Mouse (Mus musculus) hindbrain, embryonic 10.5 days (tissue): Measurements from ENCODE around the gene Rbks. TPM values are rescaled to one million over a fixed set of nuclear protein-coding genes. Genes with fewer than 3 reads are reported as not detected.
"Not testable (repeated sequence)": the region's sequence is repeated elsewhere in the genome, so short reads cannot be mapped to it uniquely, and the experiment has no call there.

Experiments used
- DNase-seq: peaks from one replicate; pipeline ENCODE4 v3.0.0-alpha.2; 2017; ENCODE audit warnings: low spot score
- H3K27ac ChIP-seq: fragments of 300-500 bp; sonication (generic); 2 replicates; pipeline ENCODE4 v1.5.1; 2016; ENCODE audit warnings: mild to moderate bottlenecking, moderate library complexity
- H3K27me3 ChIP-seq: fragments of 300-500 bp; sonication (generic); 2 replicates; pipeline ENCODE4 v1.6.1; 2016; ENCODE audit warnings: mild to moderate bottlenecking; ENCODE audit not compliant: poor library complexity, insufficient read depth, severe bottlenecking
- H3K36me3 ChIP-seq: fragments of 300-500 bp; sonication (generic); 2 replicates; pipeline ENCODE4 v1.6.1; 2016; ENCODE audit warnings: mild to moderate bottlenecking, moderate library complexity
- H3K4me1 ChIP-seq: fragments of 300-500 bp; sonication (generic); replicated peaks from 2 replicates; pipeline ENCODE4 v1.6.1; 2016; ENCODE audit warnings: mild to moderate bottlenecking
- H3K4me3 ChIP-seq: fragments of 300-500 bp; sonication (generic); 2 replicates; pipeline ENCODE4 v1.5.1; 2016; ENCODE audit warnings: mild to moderate bottlenecking, moderate library complexity
- H3K9me3 ChIP-seq: fragments of 300-500 bp; sonication (generic); 2 replicates; pipeline ENCODE4 v1.6.1; 2016; ENCODE audit warnings: mild to moderate bottlenecking, moderate library complexity
- WGBS: fragments of 180-500 bp; shearing (Covaris S2); methylation state at CpG from one replicate; pipeline ENCODE4 v1.1.7; 2016; 5-methylcytosine and 5-hydroxymethylcytosine counted together
- polyA plus RNA-seq: library from polyadenylated mRNA; unstranded; fragments of >200 nt; fragmentation: Nextera tagmentation; extraction: Ambion mirVana; gene quantifications from 2 replicates; pipeline ENCODE4 v1.2.1, GENCODE M21; 2016

Gene Rbks
- polyA plus RNA-seq, 1 experiment from 2014 or later = 4.3 TPM

GRCm38 (mm10) chr5:31588672-31589071 is 108.8 kb downstream of the Rbks start:
- not testable (repeated sequence) for H3K9me3 ChIP-seq, H3K27ac ChIP-seq, H3K27me3 ChIP-seq, DNase-seq, H3K4me3 ChIP-seq, H3K36me3 ChIP-seq
- 85% methylated on average over 8 of the region's 8 CpGs for WGBS
- H3K4me1 ChIP-seq = peaks cover 15% of the 10 kb centered on the region

GRCm38 (mm10) chr5:31588016-31588415 is 109.4 kb downstream of the Rbks start:
- no peaks in the 10 kb centered on the region for H3K36me3 ChIP-seq
- no peak overlapping the region for H3K4me3 ChIP-seq
- H3K27me3 ChIP-seq = no peaks in the 10 kb centered on the region
- no peak for DNase-seq
- peaks cover 15% of the 10 kb centered on the region for H3K4me1 ChIP-seq
- no peaks in the 10 kb centered on the region; the same call in 1 of the 2 replicates for H3K9me3 ChIP-seq
- H3K27ac ChIP-seq = 0 out of 2 replicates have a peak overlapping the region, but pooled peaks have one; percentile 29
- WGBS = 59% methylated on average over 2 of the region's 2 CpGs

GRCm38 (mm10) chr5:31585526-31585925 is 111.9 kb downstream of the Rbks start:
- WGBS = 91% methylated on average over 4 of the region's 4 CpGs
- Histone ChIP-seq H3K9me3 (no peaks in the 10 kb centered on the region; the same call in 1 of the 2 replicates), H3K4me1 (peaks cover 15% of the 10 kb centered on the region), H3K4me3 (no peak overlapping the region), H3K27ac (no peak overlapping the region), H3K36me3 (no peaks in the 10 kb centered on the region), H3K27me3 (no peaks in the 10 kb centered on the region)
- DNase-seq = no peak

GRCm38 (mm10) chr5:31583261-31583660 is 114.2 kb downstream of the Rbks start:
- Histone ChIP-seq H3K4me1 (peaks cover 9% of the 10 kb centered on the region), H3K27ac (no peak overlapping the region), H3K36me3 (no peaks in the 10 kb centered on the region), H3K27me3 (no peaks in the 10 kb centered on the region), H3K4me3 (no peak overlapping the region), H3K9me3 (no peaks in the 10 kb centered on the region)
- DNase-seq = no peak
- 87% methylated on average over 2 of the region's 2 CpGs for WGBS

GRCm38 (mm10) chr5:31581932-31582331 is 115.5 kb downstream of the Rbks start:
- Histone ChIP-seq H3K27me3 (no peaks in the 10 kb centered on the region), H3K4me1 (peaks cover 6% of the 10 kb centered on the region), H3K36me3 (no peaks in the 10 kb centered on the region), H3K27ac (no peak overlapping the region), H3K4me3 (no peak overlapping the region), H3K9me3 (no peaks in the 10 kb centered on the region)
- no peak for DNase-seq
- WGBS = 81% methylated on average over 3 of the region's 3 CpGs

- Histone ChIP-seq H3K4me1 (no peaks in the 10 kb centered on the region; the same call in 1 of the 2 replicates), H3K4me3 (no peak overlapping the region), H3K9me3 (no peaks in the 10 kb centered on the region), H3K27me3 (no peaks in the 10 kb centered on the region), H3K27ac (no peak overlapping the region), H3K36me3 (no peaks in the 10 kb centered on the region)
- 81% methylated on average over 6 of the region's 6 CpGs for WGBS
- no peak for DNase-seq
These were observed 116.2 kb downstream of the Rbks start for GRCm38 (mm10) chr5:31581263-31581662.

- 84% methylated on average over 5 of the region's 7 CpGs for WGBS
- H3K27me3 ChIP-seq = no peaks in the 10 kb centered on the region
- H3K4me3 ChIP-seq = no peak overlapping the region
These were observed 120.9 kb downstream of the Rbks start for GRCm38 (mm10) chr5:31576539-31576975.

More at GRCm38 (mm10) chr5:31576539-31576975, 120.9 kb downstream of the Rbks start:
- Histone ChIP-seq H3K4me1 (peaks cover 4% of the 10 kb centered on the region), H3K9me3 (no peaks in the 10 kb centered on the region), H3K36me3 (no peaks in the 10 kb centered on the region), H3K27ac (no peak overlapping the region; the same call in 1 of the 2 replicates)
- no peak for DNase-seq

Other genes starting within 250 kb of the Rbks start
- gene Zfp512, start 245.2 kb downstream of the Rbks start, polyA plus RNA-seq = 74.9 and 81.3 TPM in 2 replicates
- gene 4930548H24Rik, start 211.9 kb downstream of the Rbks start, polyA plus RNA-seq = not detected in 2 replicates
- gene Gpn1, start 202.9 kb downstream of the Rbks start, polyA plus RNA-seq = 90.8 and 98.5 TPM in 2 replicates
- gene Slc4a1ap, start 170.6 kb downstream of the Rbks start, polyA plus RNA-seq = 24.0 and 29.5 TPM in 2 replicates
- gene Supt7l, start 169.8 kb downstream of the Rbks start, polyA plus RNA-seq = 26.2 and 26.9 TPM in 2 replicates
- gene Mrpl33, start 100.7 kb downstream of the Rbks start, polyA plus RNA-seq = 240 and 250 TPM in 2 replicates
- gene Babam2, start 57 bp upstream of the Rbks start, polyA plus RNA-seq = 36.8 and 48.5 TPM in 2 replicates